Mouse (Mus musculus): ENCODE data around the gene 4930590J08Rik.
"Not testable (repeated sequence)": the region's sequence is repeated elsewhere in the genome, so short reads cannot be mapped to it uniquely, and the experiment has no call there.

Gene 4930590J08Rik

DNA sequence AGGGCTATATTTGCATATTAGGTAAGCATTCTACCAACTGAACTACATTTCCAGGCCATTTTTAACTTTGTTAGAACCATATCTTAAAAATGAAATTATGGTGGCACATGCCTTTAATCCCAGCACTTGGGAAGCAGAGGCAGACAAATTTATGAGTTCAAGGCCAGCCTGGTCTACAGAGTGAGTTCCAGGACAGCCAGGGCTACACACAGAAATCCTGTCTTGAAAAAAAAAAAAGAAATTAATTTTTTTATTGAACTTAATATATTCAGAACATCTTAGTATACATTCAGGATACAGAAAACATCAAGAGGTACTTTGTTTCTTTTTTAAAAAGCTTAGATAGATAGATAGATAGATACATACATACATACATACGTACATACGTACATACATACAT lies at the start of gene 4930590J08Rik:
Gene 4930590J08Rik (plus strand): TSS at position 301 of the 400 bp plus-strand sequence.
- not testable (repeated sequence) for DNase-seq (ENCODE audit: low read depth, low spot score)

DNA sequence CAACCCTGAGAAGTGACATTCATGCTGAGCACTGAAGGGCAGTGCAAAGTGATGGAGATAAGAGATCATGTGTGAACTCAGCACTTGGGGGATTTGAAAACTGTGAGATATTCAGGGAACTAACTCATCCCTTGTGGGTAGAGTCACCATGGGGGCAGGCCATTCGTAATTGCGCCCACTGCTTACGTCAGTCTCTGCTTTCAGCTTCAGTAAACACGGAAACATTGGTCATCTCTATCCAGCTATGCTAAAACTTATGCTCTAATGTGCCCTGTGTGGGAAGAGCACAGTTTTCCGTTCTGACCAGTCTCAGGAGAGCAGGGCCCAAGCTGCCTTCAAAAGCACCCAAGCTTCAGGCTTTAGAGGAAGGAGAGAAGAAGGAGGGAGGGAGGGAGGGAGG lies 44.3 kb upstream of the 4930590J08Rik start:
- DNase-seq (ENCODE audit: low read depth, low spot score), result no peak

DNA sequence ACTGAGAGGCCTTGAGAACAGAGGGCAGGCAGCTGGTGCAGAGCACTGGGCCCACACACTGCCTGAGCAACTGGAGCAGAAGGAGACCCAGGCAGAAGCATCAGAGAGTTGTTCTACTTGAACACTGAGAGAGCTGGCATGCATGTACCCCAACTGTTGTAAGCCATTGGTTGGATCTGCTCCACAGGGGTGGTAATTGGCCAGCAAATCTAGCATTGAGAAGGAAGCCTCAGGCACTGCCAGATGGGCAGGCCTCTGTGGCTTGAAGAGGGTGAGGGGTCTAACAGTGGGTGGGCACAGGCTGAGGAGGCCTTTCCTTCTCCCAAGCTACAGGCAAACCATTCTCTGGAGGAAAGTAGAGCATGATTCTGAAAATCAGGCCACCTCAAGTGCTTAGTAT lies 39.8 kb upstream of the 4930590J08Rik start:
- DNase-seq (ENCODE audit: low read depth, low spot score), result no peak

DNA sequence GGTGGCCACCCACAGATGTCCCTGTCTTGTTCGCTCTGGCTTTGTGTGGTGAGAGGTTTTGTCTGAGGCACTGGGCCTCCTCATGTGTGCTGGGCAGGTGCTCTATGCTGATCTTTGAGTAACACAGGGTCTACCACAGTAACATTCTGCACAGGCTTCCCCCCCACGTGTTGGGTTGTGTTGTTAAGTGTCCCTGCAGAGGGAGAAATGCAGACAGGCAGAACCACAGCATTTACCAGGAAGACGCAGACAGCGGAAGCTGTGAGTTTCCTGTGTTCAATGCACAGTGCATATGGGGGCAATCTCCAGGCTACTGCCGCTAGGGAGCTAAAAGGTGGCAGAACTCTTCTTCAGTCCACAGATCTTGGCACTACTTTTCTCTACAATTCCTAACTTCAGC lies 38.0 kb upstream of the 4930590J08Rik start:
- peak; percentile 29 for DNase-seq (ENCODE audit: low read depth, low spot score)

DNA sequence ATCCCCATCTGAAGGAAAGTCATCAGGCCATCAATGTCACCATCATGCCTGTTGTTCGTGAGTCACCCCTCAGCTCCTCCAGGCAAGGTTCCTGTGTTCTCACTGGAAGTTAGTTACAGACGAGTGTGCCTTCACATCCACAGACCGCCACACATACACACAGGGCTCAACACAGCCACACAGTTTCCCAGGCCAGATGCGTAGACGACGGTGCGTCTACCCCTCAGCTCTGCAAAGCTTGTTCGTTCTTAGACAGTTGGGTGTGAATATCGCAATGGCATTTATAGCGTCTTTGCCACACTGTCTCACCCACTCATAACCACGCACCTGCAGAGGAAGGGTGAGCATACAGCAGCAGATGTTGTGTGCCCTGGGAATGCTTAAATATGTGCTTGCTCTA lies 37.0 kb upstream of the 4930590J08Rik start:
- DNase-seq (ENCODE audit: low read depth, low spot score), result peak; percentile 28

DNA sequence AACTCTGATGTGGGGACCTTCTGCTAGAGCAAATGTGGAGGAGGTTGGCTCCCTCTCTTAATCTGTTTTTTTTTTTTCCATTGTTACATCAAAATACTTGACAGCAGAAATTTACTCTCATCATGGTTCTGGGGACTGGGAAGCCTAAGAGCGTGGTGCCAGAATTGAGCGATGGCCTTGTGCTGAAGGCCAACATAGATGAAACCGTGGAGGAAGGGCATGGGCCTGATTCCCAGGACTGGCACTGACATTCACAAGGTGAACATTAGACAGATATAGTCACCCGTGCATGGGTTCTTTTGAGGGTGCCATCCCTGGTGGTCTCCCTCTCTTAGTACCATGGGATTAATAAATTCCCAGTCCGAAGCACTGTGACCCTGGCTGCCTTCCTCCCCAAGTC lies 34.5 kb upstream of the 4930590J08Rik start:
- no peak for DNase-seq (ENCODE audit: low read depth, low spot score)

DNA sequence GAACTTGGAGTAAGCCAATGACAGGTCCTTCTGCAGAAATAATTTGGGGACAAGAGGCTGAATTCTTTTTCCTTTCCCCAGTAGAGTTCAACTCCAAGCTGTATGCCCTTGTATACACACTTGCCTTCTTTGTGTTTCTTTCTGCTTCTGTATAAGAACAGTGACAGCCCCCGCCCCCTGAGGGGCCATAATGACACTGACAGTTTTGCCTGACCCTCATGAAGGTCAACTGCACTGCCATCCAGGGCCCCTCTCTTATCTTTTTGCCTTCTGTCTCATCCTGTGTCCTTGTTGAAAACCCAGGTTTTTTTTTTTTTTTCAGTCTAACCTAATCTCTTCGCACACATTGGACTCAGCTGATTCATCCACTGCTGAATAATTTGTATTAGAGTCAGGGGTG lies 29.8 kb upstream of the 4930590J08Rik start:
- no peak for DNase-seq (ENCODE audit: low read depth, low spot score)

DNA sequence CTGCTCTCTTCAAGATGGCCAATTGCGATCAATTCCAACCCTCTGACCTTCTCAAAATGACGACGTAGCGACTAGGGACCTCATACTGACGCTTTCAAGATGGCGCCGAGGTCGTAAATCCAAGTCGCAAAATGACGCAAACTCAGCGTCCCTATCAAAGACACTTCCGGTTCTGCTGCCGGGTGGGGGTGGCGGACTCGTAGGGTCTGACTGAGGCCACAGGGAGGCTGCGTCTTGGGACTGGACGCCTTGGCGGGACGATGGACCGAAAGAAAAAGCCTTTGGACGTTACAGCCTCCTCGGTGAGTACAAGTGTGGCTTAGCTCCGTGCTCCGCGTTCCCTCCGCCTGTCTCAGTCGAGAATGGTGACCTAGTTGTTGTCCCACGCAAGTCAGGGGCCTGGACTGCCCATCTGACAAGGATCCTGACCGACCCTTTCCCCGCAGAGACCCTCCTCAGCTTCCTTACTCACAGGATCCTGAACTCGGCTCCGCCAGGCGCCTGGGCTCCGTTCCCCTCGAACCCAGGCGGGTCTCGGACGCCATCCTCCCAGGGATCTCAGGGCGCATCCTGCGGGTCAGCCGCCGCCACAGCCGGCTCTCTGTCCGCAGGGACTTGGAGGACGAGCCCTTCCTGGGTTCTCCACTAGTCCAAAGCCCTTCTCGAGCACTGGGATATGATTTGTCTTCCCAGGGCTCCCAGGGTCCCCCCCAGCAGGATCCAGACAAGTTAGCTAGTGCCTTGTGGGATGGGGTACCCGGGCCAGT lies 24.5 kb upstream of the 4930590J08Rik start, which contains the start of gene Ccdc174:
Gene Ccdc174 (plus strand): TSS at position 169 of the 767 bp plus-strand sequence.
- DNase-seq (ENCODE audit: low read depth, low spot score), result peak; percentile 96

DNA sequence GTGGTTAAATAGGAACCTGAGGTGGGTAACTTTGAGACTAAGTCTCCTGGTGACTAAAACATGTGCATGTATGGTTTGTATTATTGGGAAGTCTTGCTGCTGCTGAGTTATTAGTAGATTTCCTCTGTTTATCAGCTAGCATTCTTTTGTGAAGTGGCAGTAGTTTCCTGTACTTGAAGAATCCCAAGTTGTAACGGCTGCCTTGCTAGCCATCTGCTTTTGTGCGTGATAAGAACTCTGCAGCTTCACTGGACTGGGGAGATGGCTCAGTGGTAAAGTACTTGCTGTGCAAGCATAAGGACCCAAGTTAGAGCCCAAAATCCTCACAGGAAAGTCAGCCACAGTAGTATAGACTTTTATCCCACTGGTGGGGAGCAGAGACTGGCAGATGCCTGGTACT lies 18.8 kb upstream of the 4930590J08Rik start:
- no peak for DNase-seq (ENCODE audit: low read depth, low spot score)

DNA sequence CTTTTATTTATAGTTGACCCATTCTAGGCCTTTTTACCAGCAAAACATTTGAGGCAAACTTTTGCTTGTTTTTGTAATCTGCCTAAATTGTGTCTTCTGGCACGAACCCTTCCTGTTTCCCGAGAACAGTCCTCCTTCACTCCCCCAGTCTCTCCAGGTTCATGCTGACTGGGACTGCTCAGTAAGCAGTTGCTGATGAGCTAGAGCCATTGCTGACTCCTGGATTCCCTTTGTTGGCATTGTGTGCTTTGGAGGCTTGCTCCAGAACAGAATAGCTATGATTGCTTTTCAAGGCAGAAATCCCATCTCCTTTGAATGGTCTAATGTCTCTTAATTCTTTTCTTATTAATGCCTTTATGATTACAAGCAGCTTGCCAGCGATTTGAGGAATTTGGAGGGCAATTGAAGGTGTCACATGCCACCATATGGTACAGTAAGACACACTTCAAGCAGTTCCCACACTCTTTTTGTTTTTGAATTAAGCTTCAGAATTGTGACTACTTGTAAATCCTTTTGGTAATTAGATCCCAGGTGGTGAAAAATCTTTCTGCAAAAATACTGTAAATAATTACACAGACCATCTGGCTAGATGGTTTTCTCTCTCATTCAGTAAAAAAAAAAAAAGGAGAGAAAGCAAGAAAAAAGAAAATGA lies 13.2 kb upstream of the 4930590J08Rik start:
- no peak for DNase-seq (ENCODE audit: low read depth, low spot score)

DNA sequence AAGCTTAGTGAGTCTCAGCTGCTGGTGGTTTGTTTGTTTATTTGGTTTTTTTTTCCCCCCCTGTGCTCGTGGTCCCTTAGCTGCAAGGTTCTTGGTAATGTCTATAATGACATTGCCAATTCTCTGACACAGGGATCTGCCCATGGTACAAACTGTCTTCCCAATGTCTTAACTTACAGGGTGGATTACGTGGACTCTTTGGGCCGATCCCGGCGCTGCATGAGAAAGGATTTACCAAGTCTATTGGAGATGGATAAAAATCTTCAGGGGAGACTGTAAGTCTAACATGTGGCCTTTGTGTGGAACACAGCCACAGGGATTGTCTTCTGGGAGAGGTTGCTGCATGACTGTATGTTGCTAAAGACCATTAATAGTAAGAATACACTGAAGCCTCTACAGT lies 12.0 kb upstream of the 4930590J08Rik start:
- DNase-seq (ENCODE audit: low read depth, low spot score), result no peak

DNA sequence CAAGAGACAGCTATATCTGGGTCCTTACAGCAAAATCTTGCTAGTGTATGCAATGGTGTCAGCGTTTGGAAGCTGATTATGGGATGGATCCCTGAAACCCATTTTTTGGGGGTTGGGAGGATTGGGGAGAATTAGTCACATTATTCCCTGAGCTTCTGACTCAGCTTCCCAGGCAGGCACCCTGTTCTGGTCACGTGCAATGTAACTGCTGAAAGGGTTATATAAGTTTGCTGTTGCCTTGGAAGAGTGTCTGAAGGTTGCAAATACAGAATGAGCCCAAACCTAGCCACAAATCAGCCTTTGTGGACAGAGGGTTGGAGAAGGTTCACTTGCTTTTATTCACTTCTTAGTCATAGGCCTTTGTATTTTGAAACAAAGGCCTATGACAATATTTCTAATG lies 10.8 kb upstream of the 4930590J08Rik start:
- no peak for DNase-seq (ENCODE audit: low read depth, low spot score)

DNA sequence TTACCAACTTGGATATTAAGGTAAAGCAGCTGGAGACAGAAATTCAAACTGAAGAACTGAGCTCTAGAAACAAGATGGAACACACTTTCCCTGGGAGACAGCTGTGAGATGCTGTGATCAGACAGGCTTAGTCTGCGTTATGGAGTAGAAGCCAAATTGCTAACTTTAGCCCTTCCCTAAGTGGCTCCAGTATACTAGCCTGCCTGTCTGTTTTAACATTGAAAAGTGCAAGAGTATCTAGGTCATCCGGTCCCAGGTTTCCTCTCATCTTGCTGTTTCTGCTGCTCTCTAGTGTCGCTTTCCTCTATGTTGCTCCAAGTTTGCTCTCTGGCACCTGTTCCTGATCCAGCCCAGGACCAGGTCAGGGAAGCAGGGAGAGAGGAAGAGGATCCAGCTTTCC lies 5.8 kb upstream of the 4930590J08Rik start:
- no peak for DNase-seq (ENCODE audit: low read depth, low spot score)

DNA sequence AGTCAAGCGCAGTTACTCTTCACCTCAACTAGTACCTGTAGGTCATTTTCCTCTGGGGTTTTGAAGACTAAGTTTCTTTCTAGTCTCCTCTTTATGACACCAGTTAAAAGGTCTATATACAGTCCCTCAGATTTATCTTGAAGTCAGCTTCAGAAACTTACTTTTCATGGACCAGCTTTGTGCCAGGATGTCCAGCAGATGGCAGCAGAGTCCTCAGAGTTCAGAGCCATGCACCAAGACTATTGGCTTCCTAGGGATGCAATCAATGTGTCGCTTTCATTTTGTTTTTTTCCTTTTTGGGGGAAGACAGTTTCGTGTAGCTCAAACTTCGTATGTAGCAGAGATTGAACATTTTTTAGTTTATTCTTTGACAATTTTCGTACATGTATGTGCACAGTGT lies 1.1 kb upstream of the 4930590J08Rik start:
- peak; percentile 60 for DNase-seq (ENCODE audit: low read depth, low spot score)

DNA sequence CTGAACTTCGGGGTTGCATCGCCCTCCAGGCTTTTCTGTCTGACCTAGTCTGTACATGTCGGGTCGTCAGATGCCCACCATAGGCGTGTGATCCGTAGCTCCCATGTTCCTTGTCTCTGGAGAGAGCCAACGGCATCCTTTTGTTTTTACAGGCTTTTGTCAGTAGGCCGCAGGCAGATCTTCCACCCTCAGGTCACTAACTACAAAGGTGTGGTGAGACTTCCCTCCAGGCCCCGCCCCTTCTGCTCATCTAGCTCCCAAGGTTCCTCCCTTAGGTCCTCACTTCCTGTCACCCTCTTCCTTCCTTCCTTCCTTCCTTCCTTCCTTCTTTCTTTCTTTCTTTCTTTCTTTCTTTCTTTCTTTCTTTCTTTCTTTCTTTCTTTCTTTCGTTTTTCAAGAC lies 11.4 kb downstream of the 4930590J08Rik start:
- no peak for DNase-seq (ENCODE audit: low read depth, low spot score)

DNA sequence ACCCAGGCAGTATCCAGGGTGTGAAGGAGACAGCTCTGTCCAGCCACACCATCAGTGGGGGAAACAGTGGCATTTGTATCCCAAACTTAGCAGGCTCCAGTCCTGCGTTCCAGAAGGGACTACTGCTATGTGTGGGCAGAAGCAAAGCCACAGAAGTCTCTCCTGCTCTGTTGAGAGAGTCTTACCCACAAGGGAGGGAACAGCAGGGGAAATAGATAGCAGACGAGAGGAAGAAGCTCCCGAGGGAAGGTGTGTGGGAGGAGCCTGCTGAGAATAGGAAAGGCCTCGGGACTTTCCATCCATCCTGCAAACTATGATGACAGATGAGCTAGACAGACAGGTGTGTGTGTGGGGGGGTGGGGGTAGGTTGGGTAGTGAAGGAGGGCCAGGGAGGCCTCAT lies 14.7 kb downstream of the 4930590J08Rik start:
- DNase-seq (ENCODE audit: low read depth, low spot score), result no peak

DNA sequence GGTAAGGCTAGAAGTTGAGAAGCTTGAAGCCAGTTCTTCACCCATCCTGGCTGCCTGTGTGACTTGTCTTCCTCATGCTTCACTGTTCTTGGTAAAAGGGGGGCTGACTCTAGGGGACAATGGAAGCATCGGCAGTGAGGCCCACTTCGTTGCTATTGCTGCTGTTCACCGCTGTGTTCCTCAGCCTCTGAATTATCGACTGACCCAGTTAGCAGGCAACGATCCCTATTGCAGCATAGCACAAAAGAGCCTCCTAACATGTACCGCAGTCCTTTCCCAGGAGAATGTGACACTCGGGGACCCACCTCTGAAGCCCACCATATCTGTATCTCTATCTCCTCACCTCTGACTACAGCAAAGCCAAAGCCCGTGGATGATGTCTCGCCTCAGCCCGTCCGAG lies 15.1 kb downstream of the 4930590J08Rik start:
- no peak for DNase-seq (ENCODE audit: low read depth, low spot score)

DNA sequence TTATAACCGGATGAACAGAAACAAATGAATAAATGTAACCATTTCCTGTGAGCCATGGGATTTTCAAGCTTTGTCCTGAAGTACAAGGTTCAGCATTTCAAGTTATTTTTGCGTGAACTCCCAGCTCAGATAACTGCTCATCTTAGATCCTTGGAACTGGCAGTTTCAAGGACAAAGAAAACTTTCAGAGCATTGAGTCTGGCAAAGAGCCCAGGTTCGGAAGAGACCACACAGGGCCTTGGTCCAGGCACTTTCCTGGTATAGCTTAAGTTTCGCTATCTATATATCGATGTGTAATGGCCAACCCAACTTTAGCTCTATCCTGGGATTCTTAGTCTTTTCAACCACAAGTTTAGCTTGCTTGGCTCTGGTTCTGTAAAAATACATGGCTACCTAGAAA lies 28.6 kb downstream of the 4930590J08Rik start:
- DNase-seq (ENCODE audit: low read depth, low spot score), result no peak

DNA sequence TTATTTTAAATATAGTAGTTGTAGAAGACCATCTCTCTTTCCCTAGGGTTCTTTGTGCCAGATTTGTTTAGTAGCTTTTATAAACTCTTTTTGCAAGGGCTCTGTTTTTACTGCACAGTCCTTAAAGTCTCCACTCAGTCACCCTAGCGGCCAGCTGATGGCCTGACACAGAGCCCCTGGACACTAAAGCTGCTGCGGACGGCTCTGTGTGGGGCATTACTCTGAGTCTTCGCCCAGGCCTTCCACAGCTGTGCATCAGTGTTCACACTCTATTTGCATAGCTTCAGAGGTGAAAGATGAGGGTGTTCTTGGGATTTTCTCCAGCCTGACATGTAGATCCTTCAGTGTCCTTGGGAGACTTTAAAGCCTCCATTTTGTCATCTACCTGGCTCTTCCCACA lies 35.9 kb downstream of the 4930590J08Rik start:
- DNase-seq (ENCODE audit: low read depth, low spot score), result no peak

DNA sequence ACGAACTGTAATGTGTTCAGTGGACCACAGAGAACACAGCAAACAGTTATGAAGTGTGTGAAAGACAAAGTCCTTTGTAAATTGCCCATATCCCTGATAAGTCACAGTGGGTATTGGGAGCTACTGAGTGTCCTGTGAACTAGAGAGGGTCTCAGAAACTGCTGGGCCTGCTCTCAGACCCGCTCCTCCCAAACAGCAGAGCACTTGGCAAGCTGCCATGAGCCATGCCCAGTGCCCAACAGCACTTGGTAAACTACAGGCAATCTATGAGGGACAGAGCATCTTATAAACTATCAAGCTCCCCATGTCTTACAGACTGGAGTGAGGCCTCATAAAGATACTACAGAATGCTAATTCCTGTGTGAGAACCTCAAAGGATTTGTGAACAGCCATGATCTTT lies 45.8 kb downstream of the 4930590J08Rik start:
- DNase-seq (ENCODE audit: low read depth, low spot score), result no peak

DNA sequence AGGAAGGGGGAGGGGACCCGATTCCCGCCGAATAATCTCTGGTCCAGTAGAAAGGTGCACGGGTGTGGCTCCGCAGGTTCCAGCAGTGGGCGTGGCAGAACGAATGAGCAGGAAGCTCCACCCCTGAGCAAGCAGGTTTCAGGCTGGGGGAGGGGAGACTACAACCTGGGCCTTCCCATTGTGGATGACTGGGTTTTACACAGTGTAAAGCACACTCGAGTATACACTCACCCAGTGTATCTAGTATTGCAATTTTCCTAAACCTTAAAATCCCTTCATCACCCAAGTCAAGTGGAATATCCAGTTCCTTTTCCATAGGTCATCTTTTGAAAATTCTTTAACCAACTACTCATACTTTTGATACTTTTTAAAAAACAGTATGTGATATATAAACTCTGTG lies 55.4 kb downstream of the 4930590J08Rik start:
- DNase-seq (ENCODE audit: low read depth, low spot score), result not testable (repeated sequence)

DNA sequence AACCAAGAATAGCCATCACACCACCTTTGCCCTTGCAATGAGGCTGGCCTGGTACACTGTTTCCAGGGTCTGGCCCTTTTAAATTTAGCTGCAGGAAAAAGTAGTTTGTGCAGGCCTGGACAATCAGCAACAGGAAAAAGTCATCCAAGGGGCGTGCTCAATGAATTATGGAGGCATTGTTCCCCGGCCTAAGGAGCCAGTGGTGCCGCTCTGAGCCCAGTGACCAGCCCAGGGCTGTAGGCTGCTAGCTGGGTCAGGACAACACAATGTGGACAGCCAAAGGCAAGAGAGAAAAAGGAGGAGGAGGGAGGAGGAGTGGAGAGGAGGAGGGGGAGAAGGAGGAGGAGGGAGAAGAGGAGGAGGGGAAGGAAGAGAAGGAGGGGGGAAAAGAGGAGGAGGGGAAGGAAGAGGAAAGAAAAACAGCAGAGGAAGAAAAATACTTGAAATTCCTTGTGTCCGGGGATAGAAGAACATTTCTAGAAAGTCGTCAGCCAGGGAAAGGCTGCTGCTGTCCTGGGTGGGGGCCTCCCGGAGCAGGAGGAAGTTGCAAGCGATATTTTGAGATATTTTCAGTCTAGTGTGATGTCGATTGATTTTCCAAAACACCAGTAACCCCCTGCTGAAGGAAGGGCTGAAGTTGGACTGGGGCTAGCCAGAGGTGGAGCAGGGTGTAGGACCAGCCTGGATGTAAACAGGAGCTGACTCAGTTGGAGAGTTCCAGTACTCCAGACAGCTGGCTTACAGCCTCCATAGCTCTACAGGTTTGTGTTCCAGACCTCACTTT lies 57.6 kb downstream of the 4930590J08Rik start:
- no peak for DNase-seq (ENCODE audit: low read depth, low spot score)
